Mouse (Mus musculus): ENCODE results near the gene Birc5. TPM values are rescaled to one million over a fixed set of nuclear protein-coding genes. Genes with fewer than 3 reads are reported as not detected.

The Birc5 gene
- polyA plus RNA-seq, 1 experiment from 2014 or later = 296 TPM

GRCm38 (mm10) chr11:117824060-117824969 is 24.7 kb upstream of the Birc5 start:
- 30% methylated on average over 23 of the region's 23 CpGs for WGBS
- no peaks in the 10 kb centered on the region for H3K27me3 ChIP-seq (ENCODE audit: control insufficient read depth, insufficient read depth, low read length)

GRCm38 (mm10) chr11:117825333-117826101 is 23.5 kb upstream of the Birc5 start, which contains the start of the genes Afmid and Tk1:
TSS of gene Afmid (plus strand) at chr11:117825924.
TSS of gene Tk1 (minus strand) at chr11:117826092.
- Histone ChIP-seq H3K9me3 (ENCODE audit: control insufficient read depth, low read length) (no peaks in the 10 kb centered on the region), H3K4me1 (replicated peaks; ENCODE audit: control insufficient read depth, insufficient read depth, low read length) (peaks cover 2% of the 10 kb centered on the region), H3K27ac (ENCODE audit: low read depth, low read length) (peak within 1 kb of the TSS; percentile 80), H3K36me3 (ENCODE audit: control insufficient read depth, insufficient read depth, low read length) (no peaks in the 10 kb centered on the region; the same call in 1 of the 2 replicates), H3K27me3 (ENCODE audit: control insufficient read depth, insufficient read depth, low read length) (no peaks in the 10 kb centered on the region), H3K9ac (ENCODE audit: low read depth, low read length) (peak within 1 kb of the TSS; percentile 84), H3K4me2 (replicated peaks; ENCODE audit: low read depth, low read length) (peak within 1 kb of the TSS; percentile 88), H3K4me3 (ENCODE audit: low read depth, low read length) (peak within 1 kb of the TSS; percentile 47)
- DNase-seq (ENCODE audit: low spot score) (peak; percentile 83), ATAC-seq (ENCODE audit: low FRiP score) (peak; percentile 71)
- WGBS = under 1% methylated on average over 33 of the region's 34 CpGs

More at GRCm38 (mm10) chr11:117824060-117824969, 24.7 kb upstream of the Birc5 start:
- ATAC-seq (ENCODE audit: low FRiP score) (peak; percentile 63), DNase-seq (ENCODE audit: low spot score) (peak; percentile 87)
- peaks cover 2% of the 10 kb centered on the region for H3K4me1 ChIP-seq (replicated peaks; ENCODE audit: control insufficient read depth, insufficient read depth, low read length)
- peak overlapping the region; percentile 47 for H3K4me3 ChIP-seq (ENCODE audit: low read depth, low read length)
- no peaks in the 10 kb centered on the region for H3K9me3 ChIP-seq (ENCODE audit: control insufficient read depth, low read length)
- peak overlapping the region; percentile 88 for H3K4me2 ChIP-seq (replicated peaks; ENCODE audit: low read depth, low read length)
- no peak overlapping the region for H3K27ac ChIP-seq (ENCODE audit: low read depth, low read length)
- H3K9ac ChIP-seq (ENCODE audit: low read depth, low read length) = peak overlapping the region; percentile 84; the same call in 1 of the 2 replicates
- H3K36me3 ChIP-seq (ENCODE audit: control insufficient read depth, insufficient read depth, low read length) = no peaks in the 10 kb centered on the region; the same call in 1 of the 2 replicates

- DNase-seq (ENCODE audit: low spot score) = no peak
Observed at GRCm38 (mm10) chr11:117826164-117826563, 22.9 kb upstream of the Birc5 start.

GRCm38 (mm10) chr11:117826916-117827315 is 22.1 kb upstream of the Birc5 start:
- H3K27me3 ChIP-seq (ENCODE audit: control insufficient read depth, insufficient read depth, low read length) = no peaks in the 10 kb centered on the region
- H3K36me3 ChIP-seq (ENCODE audit: control insufficient read depth, insufficient read depth, low read length) = no peaks in the 10 kb centered on the region
- DNase-seq (ENCODE audit: low spot score) (no peak), ATAC-seq (ENCODE audit: low FRiP score) (no peak)
- H3K4me3 ChIP-seq (ENCODE audit: low read depth, low read length) = no peak overlapping the region
- no peak overlapping the region for H3K27ac ChIP-seq (ENCODE audit: low read depth, low read length)
- H3K9ac ChIP-seq (ENCODE audit: low read depth, low read length) = no peak overlapping the region
- H3K4me1 ChIP-seq (replicated peaks; ENCODE audit: control insufficient read depth, insufficient read depth, low read length) = peaks cover 2% of the 10 kb centered on the region
- no peak overlapping the region for H3K4me2 ChIP-seq (replicated peaks; ENCODE audit: low read depth, low read length)
- H3K9me3 ChIP-seq (ENCODE audit: control insufficient read depth, low read length) = no peaks in the 10 kb centered on the region
- 80% methylated on average over 8 of the region's 8 CpGs for WGBS

More at GRCm38 (mm10) chr11:117826164-117826563, 22.9 kb upstream of the Birc5 start:
- Histone ChIP-seq H3K27ac (ENCODE audit: low read depth, low read length) (peak overlapping the region; percentile 80; the same call in 1 of the 2 replicates), H3K27me3 (ENCODE audit: control insufficient read depth, insufficient read depth, low read length) (no peaks in the 10 kb centered on the region), H3K4me3 (ENCODE audit: low read depth, low read length) (peak overlapping the region; percentile 47), H3K9ac (ENCODE audit: low read depth, low read length) (peak overlapping the region; percentile 84), H3K36me3 (ENCODE audit: control insufficient read depth, insufficient read depth, low read length) (no peaks in the 10 kb centered on the region; the same call in 1 of the 2 replicates), H3K4me2 (replicated peaks; ENCODE audit: low read depth, low read length) (peak overlapping the region; percentile 88), H3K4me1 (replicated peaks; ENCODE audit: control insufficient read depth, insufficient read depth, low read length) (peaks cover 2% of the 10 kb centered on the region), H3K9me3 (ENCODE audit: control insufficient read depth, low read length) (no peaks in the 10 kb centered on the region)
- ATAC-seq (ENCODE audit: low FRiP score) = peak; percentile 46; the same call in 1 of the 2 replicates
- WGBS = 14% methylated on average over 5 of the region's 5 CpGs

- no peaks in the 10 kb centered on the region for H3K27me3 ChIP-seq (ENCODE audit: control insufficient read depth, insufficient read depth, low read length)
- WGBS = 76% methylated on average over 3 of the region's 3 CpGs
- no peak overlapping the region for H3K27ac ChIP-seq (ENCODE audit: low read depth, low read length)
- H3K4me3 ChIP-seq (ENCODE audit: low read depth, low read length) = no peak overlapping the region
- no peaks in the 10 kb centered on the region for H3K9me3 ChIP-seq (ENCODE audit: control insufficient read depth, low read length)
- H3K4me2 ChIP-seq (replicated peaks; ENCODE audit: low read depth, low read length) = no peak overlapping the region
- DNase-seq (ENCODE audit: low spot score) (no peak), ATAC-seq (ENCODE audit: low FRiP score) (no peak)
- H3K9ac ChIP-seq (ENCODE audit: low read depth, low read length) = no peak overlapping the region
- H3K4me1 ChIP-seq (replicated peaks; ENCODE audit: control insufficient read depth, insufficient read depth, low read length) = peaks cover 5% of the 10 kb centered on the region
- H3K36me3 ChIP-seq (ENCODE audit: control insufficient read depth, insufficient read depth, low read length) = no peaks in the 10 kb centered on the region
Observed at GRCm38 (mm10) chr11:117827386-117827785, 21.7 kb upstream of the Birc5 start.

GRCm38 (mm10) chr11:117828149-117828887 is 20.7 kb upstream of the Birc5 start:
- Histone ChIP-seq H3K9me3 (ENCODE audit: control insufficient read depth, low read length) (no peaks in the 10 kb centered on the region), H3K4me3 (ENCODE audit: low read depth, low read length) (no peak overlapping the region), H3K27ac (ENCODE audit: low read depth, low read length) (no peak overlapping the region), H3K36me3 (ENCODE audit: control insufficient read depth, insufficient read depth, low read length) (no peaks in the 10 kb centered on the region), H3K4me2 (replicated peaks; ENCODE audit: low read depth, low read length) (no peak overlapping the region), H3K4me1 (replicated peaks; ENCODE audit: control insufficient read depth, insufficient read depth, low read length) (peaks cover 8% of the 10 kb centered on the region), H3K27me3 (ENCODE audit: control insufficient read depth, insufficient read depth, low read length) (no peaks in the 10 kb centered on the region), H3K9ac (ENCODE audit: low read depth, low read length) (no peak overlapping the region)
- ATAC-seq (ENCODE audit: low FRiP score) (no peak), DNase-seq (ENCODE audit: low spot score) (no peak)
- 88% methylated on average over 18 of the region's 18 CpGs for WGBS

- ATAC-seq (ENCODE audit: low FRiP score) = no peak
- H3K9me3 ChIP-seq (ENCODE audit: control insufficient read depth, low read length) = no peaks in the 10 kb centered on the region
- H3K27me3 ChIP-seq (ENCODE audit: control insufficient read depth, insufficient read depth, low read length) = no peaks in the 10 kb centered on the region
- no peak for DNase-seq (ENCODE audit: low spot score)
- H3K27ac ChIP-seq (ENCODE audit: low read depth, low read length) = no peak overlapping the region
- peaks cover 8% of the 10 kb centered on the region for H3K4me1 ChIP-seq (replicated peaks; ENCODE audit: control insufficient read depth, insufficient read depth, low read length)
- no peaks in the 10 kb centered on the region for H3K36me3 ChIP-seq (ENCODE audit: control insufficient read depth, insufficient read depth, low read length)
- 64% methylated on average over 9 of the region's 9 CpGs for WGBS
- H3K4me2 ChIP-seq (replicated peaks; ENCODE audit: low read depth, low read length) = no peak overlapping the region
- no peak overlapping the region for H3K9ac ChIP-seq (ENCODE audit: low read depth, low read length)
- H3K4me3 ChIP-seq (ENCODE audit: low read depth, low read length) = no peak overlapping the region
Observed at GRCm38 (mm10) chr11:117828888-117829604, 20.0 kb upstream of the Birc5 start.
